Mouse (Mus musculus): ENCODE data around the gene Dennd2d. TPM values are rescaled to one million over a fixed set of nuclear protein-coding genes. Genes with fewer than 3 reads are reported as not detected.

Gene Dennd2d
- not detected in 2 replicates for polyA plus RNA-seq (2012)

- TF ChIP-seq GATA1 (IDR thresholded peaks at IDR 0.05; ENCODE audit: low read length), result no peak
These were observed at the start of gene Dennd2d for GRCm38 (mm10) chr3:106482281-106483081. TSS of gene Dennd2d (plus strand) at chr3:106482405.

- TF ChIP-seq GATA1 (IDR thresholded peaks at IDR 0.05; ENCODE audit: low read length), result no peak
These were observed 33.6 kb upstream of the Dennd2d start for GRCm38 (mm10) chr3:106448571-106448970.

GRCm38 (mm10) chr3:106448995-106449394 lies 33.2 kb upstream of the Dennd2d start:
- TF ChIP-seq GATA1 (IDR thresholded peaks at IDR 0.05; ENCODE audit: low read length), result no peak

GRCm38 (mm10) chr3:106449567-106449966 lies 32.6 kb upstream of the Dennd2d start:
- TF ChIP-seq GATA1 (IDR thresholded peaks at IDR 0.05; ENCODE audit: low read length), result no peak

GRCm38 (mm10) chr3:106452616-106453015 lies 29.6 kb upstream of the Dennd2d start:
- no peak for TF ChIP-seq GATA1 (IDR thresholded peaks at IDR 0.05; ENCODE audit: low read length)

- TF ChIP-seq GATA1 (IDR thresholded peaks at IDR 0.05; ENCODE audit: low read length), result no peak
These were observed 24.8 kb upstream of the Dennd2d start for GRCm38 (mm10) chr3:106457298-106457869.

GRCm38 (mm10) chr3:106462059-106462470 lies 20.1 kb upstream of the Dennd2d start:
- no peak for TF ChIP-seq GATA1 (IDR thresholded peaks at IDR 0.05; ENCODE audit: low read length)

- TF ChIP-seq GATA1 (IDR thresholded peaks at IDR 0.05; ENCODE audit: low read length), result no peak
These were observed 19.7 kb upstream of the Dennd2d start for GRCm38 (mm10) chr3:106462493-106462892.

- TF ChIP-seq GATA1 (IDR thresholded peaks at IDR 0.05; ENCODE audit: low read length), result no peak
These were observed 17.5 kb upstream of the Dennd2d start for GRCm38 (mm10) chr3:106464750-106465149.

- no peak for TF ChIP-seq GATA1 (IDR thresholded peaks at IDR 0.05; ENCODE audit: low read length)
These were observed 8.0 kb upstream of the Dennd2d start for GRCm38 (mm10) chr3:106474210-106474609.

GRCm38 (mm10) chr3:106476863-106477262 lies 5.3 kb upstream of the Dennd2d start:
- TF ChIP-seq GATA1 (IDR thresholded peaks at IDR 0.05; ENCODE audit: low read length), result no peak

- TF ChIP-seq GATA1 (IDR thresholded peaks at IDR 0.05; ENCODE audit: low read length), result no peak
These were observed 1.1 kb downstream of the Dennd2d start for GRCm38 (mm10) chr3:106483297-106483696.

GRCm38 (mm10) chr3:106483796-106484405 lies 1.7 kb downstream of the Dennd2d start:
- no peak for TF ChIP-seq GATA1 (IDR thresholded peaks at IDR 0.05; ENCODE audit: low read length)

- TF ChIP-seq GATA1 (IDR thresholded peaks at IDR 0.05; ENCODE audit: low read length), result no peak
These were observed 2.7 kb downstream of the Dennd2d start for GRCm38 (mm10) chr3:106484861-106485260.

GRCm38 (mm10) chr3:106485810-106486209 lies 3.6 kb downstream of the Dennd2d start:
- no peak for TF ChIP-seq GATA1 (IDR thresholded peaks at IDR 0.05; ENCODE audit: low read length)

- TF ChIP-seq GATA1 (IDR thresholded peaks at IDR 0.05; ENCODE audit: low read length), result no peak
These were observed 5.3 kb downstream of the Dennd2d start for GRCm38 (mm10) chr3:106487551-106487950.

Measured in G1E-ER4 (cell line).